Mouse (Mus musculus) embryonic facial prominence, embryonic 15.5 days (tissue): ENCODE measurements at regions not wholly inside any gene's neighbourhood (a gene's known extent, or its start where the extent isn't known, plus 50 kb on each side); places are given as distances from the start of the nearest gene placed in this dataset.

Source experiments
- ATAC-seq: fragments of 200-750 bp; cut with Nextera tagmentation; 2 replicates; pipeline ENCODE4 v1.8.0; 2017; ENCODE audit warnings: low read depth, moderate TSS enrichment; ENCODE audit not compliant: insufficient number of reproducible peaks, low FRiP score, low TSS enrichment
- H3K27ac ChIP-seq: fragments of 300-500 bp; sonication (generic); replicated peaks from 2 replicates; pipeline ENCODE4 v1.5.1; 2015; ENCODE audit warnings: mild to moderate bottlenecking, inconsistent platforms
- H3K27me3 ChIP-seq: fragments of 300-500 bp; sonication (generic); 2 replicates; pipeline ENCODE4 v1.6.1; 2015; ENCODE audit warnings: inconsistent platforms
- H3K36me3 ChIP-seq: fragments of 300-500 bp; sonication (generic); 2 replicates; pipeline ENCODE4 v1.6.1; 2015; ENCODE audit warnings: mild to moderate bottlenecking, inconsistent platforms
- H3K4me1 ChIP-seq: fragments of 300-500 bp; sonication (generic); 2 replicates; pipeline ENCODE4 v1.6.1; 2015; ENCODE audit warnings: inconsistent platforms
- H3K4me2 ChIP-seq: fragments of 300-500 bp; sonication (generic); replicated peaks from 2 replicates; pipeline ENCODE4 v1.6.1; 2015; ENCODE audit warnings: mild to moderate bottlenecking, inconsistent platforms
- H3K4me3 ChIP-seq: fragments of 300-500 bp; sonication (generic); replicated peaks from 2 replicates; pipeline ENCODE4 v1.5.1; 2015; ENCODE audit warnings: mild to moderate bottlenecking, inconsistent platforms
- H3K9ac ChIP-seq: fragments of 300-500 bp; sonication (generic); 2 replicates; pipeline ENCODE4 v1.6.1; 2015; ENCODE audit warnings: inconsistent platforms
- H3K9me3 ChIP-seq: fragments of 300-500 bp; sonication (generic); replicated peaks from 2 replicates; pipeline ENCODE4 v1.6.1; 2016; ENCODE audit warnings: inconsistent platforms
- WGBS: fragments of 180-500 bp; shearing (Covaris S2); methylation state at CpG from one replicate; pipeline ENCODE4 v1.1.7; 2015; 5-methylcytosine and 5-hydroxymethylcytosine counted together

DNA sequence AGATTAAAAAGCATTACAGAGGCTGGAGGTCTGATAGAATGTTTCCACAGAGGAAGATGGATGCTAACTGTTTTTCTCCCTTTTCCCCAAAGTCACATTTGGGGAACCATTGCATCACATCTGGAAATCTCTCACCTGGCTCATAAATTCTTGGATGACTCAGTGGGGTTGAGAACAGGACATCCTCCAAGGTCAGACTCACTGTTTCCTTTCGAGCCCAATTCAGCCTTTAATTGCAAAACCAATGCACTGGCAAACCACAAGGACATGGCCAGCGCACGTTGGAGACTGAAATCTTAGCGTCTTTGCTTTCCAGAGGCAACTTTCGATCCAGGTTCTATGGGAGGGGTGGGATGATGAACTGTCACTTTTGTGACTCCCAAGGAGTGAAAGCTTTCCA lies 184.5 kb upstream of the Trib2 start:
- no peak for ATAC-seq
- no peak overlapping the region for H3K4me3 ChIP-seq
- H3K4me1 ChIP-seq = no peaks in the 10 kb centered on the region
- no peak overlapping the region for H3K9ac ChIP-seq
- no peak overlapping the region for H3K27ac ChIP-seq
- H3K4me2 ChIP-seq = no peak overlapping the region
- no peaks in the 10 kb centered on the region for H3K27me3 ChIP-seq
- WGBS = 80% methylated on average over 5 of the region's 5 CpGs
- no peaks in the 10 kb centered on the region for H3K9me3 ChIP-seq
- H3K36me3 ChIP-seq = no peaks in the 10 kb centered on the region

DNA sequence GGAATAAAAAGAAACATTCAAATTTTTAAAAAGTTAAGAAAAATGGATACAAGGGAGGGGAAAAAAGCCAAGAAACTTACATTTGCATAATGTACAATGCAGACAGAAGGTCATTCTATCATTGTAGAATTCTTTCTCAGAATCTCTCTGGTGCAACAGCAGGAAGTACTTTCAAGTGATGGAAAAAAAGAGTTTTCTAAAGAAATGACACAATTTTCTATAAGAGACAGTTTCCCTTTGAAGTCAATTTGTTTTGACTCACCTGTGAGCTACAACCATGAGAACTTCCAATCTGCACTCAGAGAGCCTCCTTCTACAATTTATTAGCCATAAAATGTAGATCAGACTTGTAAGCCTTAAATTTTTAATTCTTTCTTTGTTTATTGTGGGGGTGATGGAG lies 181.6 kb upstream of the Trib2 start:
- H3K27ac ChIP-seq = no peak overlapping the region
- no peaks in the 10 kb centered on the region for H3K27me3 ChIP-seq
- no peak for ATAC-seq
- H3K36me3 ChIP-seq = no peaks in the 10 kb centered on the region
- H3K4me3 ChIP-seq = no peak overlapping the region
- H3K4me2 ChIP-seq = no peak overlapping the region
- H3K9me3 ChIP-seq = no peaks in the 10 kb centered on the region
- no peak overlapping the region for H3K9ac ChIP-seq
- no peaks in the 10 kb centered on the region for H3K4me1 ChIP-seq

DNA sequence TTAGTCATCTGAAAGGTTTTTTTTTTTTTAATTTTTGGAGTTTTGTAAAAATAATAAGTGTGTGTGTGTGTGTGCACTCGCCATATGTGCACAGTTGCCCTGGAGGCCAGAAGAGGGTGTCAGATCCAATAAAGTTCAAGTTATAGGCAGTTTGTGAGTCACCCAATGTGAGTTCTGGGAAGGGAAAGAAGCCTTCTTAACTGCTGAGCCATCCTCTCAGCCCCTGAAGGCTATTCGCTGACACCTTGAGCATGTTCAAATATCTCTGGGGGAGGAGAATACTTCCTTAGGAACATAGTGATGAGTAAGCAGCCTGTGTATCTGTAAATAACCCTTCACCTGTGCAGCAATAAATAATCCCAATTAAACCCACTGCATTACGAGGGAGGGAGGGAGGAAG lies 177.1 kb upstream of the Trib2 start:
- no peak for ATAC-seq
- H3K4me2 ChIP-seq = no peak overlapping the region
- WGBS = 71% methylated on average over 3 of the region's 3 CpGs
- H3K27me3 ChIP-seq = no peaks in the 10 kb centered on the region
- H3K4me1 ChIP-seq = no peaks in the 10 kb centered on the region
- H3K9me3 ChIP-seq = no peaks in the 10 kb centered on the region
- H3K27ac ChIP-seq = no peak overlapping the region
- no peak overlapping the region for H3K9ac ChIP-seq
- H3K4me3 ChIP-seq = no peak overlapping the region
- H3K36me3 ChIP-seq = no peaks in the 10 kb centered on the region

DNA sequence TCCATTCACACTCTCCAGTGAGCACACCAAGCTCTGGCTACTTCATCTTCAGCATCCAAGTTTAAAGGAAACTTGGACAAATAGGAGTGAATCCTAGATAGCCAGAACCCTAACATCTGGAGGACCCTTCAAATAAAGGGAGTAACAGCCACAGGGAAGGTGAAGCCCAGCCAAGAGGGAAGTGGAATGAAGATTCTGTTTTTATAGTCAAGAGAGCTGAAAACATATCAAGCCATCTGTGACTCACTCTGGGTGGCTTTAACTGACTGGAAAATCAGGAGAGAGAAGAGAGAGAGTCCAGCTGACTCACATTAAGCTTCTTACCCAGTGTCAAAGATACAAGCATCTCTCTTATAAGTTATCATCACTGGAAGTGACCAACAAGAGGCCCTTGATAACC lies 169.6 kb upstream of the Trib2 start:
- H3K9me3 ChIP-seq = no peaks in the 10 kb centered on the region
- peaks cover 12% of the 10 kb centered on the region; the same call in 1 of the 2 replicates for H3K4me1 ChIP-seq
- H3K27ac ChIP-seq = no peak overlapping the region
- no peaks in the 10 kb centered on the region for H3K36me3 ChIP-seq
- H3K4me2 ChIP-seq = no peak overlapping the region
- H3K27me3 ChIP-seq = no peaks in the 10 kb centered on the region
- H3K4me3 ChIP-seq = no peak overlapping the region
- no peak for ATAC-seq
- H3K9ac ChIP-seq = no peak overlapping the region

DNA sequence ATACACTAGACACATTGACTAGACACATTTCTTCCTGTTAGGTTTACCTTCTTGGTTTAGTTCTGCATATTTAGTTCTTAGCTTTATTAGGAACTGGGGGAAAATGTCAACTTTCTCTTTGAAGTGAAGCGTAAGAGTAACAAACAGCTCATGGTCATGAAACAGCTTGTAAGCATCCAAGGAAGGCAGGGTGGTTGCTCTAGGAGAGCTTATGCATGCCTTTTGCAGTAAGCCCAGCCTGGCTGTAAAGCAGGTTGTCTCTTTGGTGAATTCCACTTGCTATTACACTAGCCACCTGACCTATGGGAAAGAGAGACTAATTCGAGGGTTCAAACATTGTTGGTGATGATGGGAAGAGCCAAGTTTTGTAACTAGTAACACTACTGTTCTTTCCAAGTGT lies 168.9 kb upstream of the Trib2 start:
- H3K36me3 ChIP-seq = no peaks in the 10 kb centered on the region
- ATAC-seq = no peak
- no peaks in the 10 kb centered on the region for H3K27me3 ChIP-seq
- no peak overlapping the region for H3K4me2 ChIP-seq
- H3K27ac ChIP-seq = no peak overlapping the region
- H3K9me3 ChIP-seq = no peaks in the 10 kb centered on the region
- WGBS = 74% methylated on average over 2 of the region's 2 CpGs
- H3K9ac ChIP-seq = no peak overlapping the region
- H3K4me1 ChIP-seq = peaks cover 13% of the 10 kb centered on the region; the same call in 1 of the 2 replicates
- no peak overlapping the region for H3K4me3 ChIP-seq

DNA sequence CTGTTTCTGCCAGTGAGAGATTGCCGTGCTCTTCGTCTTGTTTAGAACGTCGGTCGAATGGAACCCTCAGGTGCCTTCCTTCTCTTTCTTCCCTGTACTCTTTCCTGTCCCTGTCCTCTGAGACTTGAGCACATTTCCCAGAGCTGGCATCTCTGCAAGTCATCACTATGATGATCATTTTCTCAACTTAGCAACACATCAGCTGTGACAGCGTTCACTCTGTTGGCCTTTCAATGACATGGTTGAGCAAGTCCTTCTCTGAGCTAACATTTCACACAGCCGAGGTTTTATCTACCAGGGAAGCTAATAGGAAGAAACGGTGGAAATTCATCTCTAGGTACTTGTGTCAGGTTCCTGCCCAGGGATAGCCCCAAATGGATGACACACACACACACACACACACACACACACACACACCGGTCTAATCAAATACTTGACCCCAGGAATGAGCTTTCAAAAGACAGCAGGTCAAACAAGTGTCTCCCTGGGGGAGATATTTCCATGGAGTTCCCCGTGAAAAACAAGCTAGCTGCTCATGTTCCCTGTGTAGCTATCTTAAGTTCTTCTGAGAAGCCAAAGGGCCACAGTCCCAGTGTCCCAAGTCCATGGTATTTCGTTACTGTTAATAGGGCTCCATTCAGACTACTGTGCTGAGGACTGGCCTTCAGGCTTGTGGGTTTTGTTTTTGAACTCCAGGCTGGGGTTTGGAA lies 167.0 kb upstream of the Trib2 start:
- H3K27me3 ChIP-seq = no peaks in the 10 kb centered on the region
- no peaks in the 10 kb centered on the region for H3K9me3 ChIP-seq
- no peak for ATAC-seq
- H3K9ac ChIP-seq = no peak overlapping the region
- no peak overlapping the region for H3K4me3 ChIP-seq
- H3K27ac ChIP-seq = no peak overlapping the region
- WGBS = 78% methylated on average over 11 of the region's 11 CpGs
- H3K4me1 ChIP-seq = peaks cover 13% of the 10 kb centered on the region; the same call in 1 of the 2 replicates
- H3K4me2 ChIP-seq = no peak overlapping the region
- H3K36me3 ChIP-seq = no peaks in the 10 kb centered on the region

DNA sequence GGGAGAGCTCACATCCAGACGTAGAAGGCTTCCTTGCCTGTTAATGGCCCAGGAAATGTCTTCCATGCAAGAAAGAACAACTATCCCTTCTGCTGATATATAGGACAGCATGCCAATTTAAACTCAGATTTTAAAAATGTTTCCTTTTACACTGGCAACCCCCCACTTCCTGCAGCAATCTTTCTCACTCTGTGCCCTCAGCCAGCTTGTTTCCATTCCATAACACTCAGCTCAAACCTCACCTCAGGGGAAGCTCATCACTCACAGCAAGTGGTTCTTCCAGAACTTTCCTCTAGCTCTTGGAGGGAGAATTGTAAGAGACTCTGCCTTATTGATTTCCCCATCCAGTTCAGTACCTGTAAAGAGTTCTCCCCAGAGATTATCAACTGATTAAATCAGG lies 165.0 kb upstream of the Trib2 start:
- Histone ChIP-seq H3K4me2 (no peak overlapping the region), H3K9me3 (no peaks in the 10 kb centered on the region), H3K27ac (no peak overlapping the region), H3K27me3 (no peaks in the 10 kb centered on the region), H3K36me3 (no peaks in the 10 kb centered on the region), H3K9ac (no peak overlapping the region), H3K4me3 (no peak overlapping the region), H3K4me1 (peaks cover 13% of the 10 kb centered on the region; the same call in 1 of the 2 replicates)
- WGBS = 24% methylated on average over 1 of the region's 1 CpGs
- ATAC-seq = no peak

DNA sequence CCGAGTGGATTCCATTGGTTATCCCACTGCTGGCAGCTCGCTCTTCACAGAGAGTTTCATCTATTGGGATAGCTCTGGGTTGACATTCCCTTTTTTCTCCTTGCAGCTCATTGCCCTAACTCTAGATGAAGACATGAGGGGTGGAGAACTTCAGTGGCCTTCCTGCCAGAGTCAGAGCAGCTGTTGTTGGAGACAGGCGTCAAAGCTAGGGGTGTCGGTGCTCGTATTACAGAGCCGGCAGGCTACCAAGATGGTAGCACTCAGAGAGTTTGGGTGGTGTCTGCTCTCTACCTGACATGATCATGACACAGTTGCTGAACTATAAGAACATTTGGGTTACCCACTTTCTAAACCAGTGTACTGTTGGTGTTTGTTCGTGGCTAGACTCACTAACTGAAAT lies 162.5 kb upstream of the Trib2 start:
- Histone ChIP-seq H3K4me1 (peaks cover 13% of the 10 kb centered on the region; the same call in 1 of the 2 replicates), H3K36me3 (no peaks in the 10 kb centered on the region), H3K27me3 (no peaks in the 10 kb centered on the region), H3K27ac (no peak overlapping the region), H3K9ac (no peak overlapping the region), H3K4me2 (no peak overlapping the region), H3K9me3 (no peaks in the 10 kb centered on the region), H3K4me3 (no peak overlapping the region)
- WGBS = 84% methylated on average over 7 of the region's 7 CpGs
- no peak for ATAC-seq

DNA sequence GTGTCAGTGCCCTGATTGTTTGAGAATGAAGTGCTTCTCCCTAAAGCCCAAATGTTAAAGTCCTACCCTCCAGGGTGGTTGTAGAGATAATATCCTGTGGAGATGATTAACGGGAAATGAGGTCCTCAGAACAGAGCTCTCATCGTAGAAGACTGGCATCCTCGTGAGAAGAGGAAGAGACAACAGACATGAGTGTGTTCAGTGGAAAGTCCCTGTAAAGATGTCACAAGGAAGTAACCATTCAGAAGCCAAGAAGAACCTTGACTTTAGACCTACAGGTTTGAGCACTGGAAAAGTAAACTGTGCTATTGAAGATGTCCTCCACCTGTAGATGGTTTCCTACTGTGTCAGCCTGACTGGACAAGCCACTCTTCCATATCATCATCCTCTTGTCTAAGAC lies 155.1 kb upstream of the Trib2 start:
- H3K4me2 ChIP-seq = no peak overlapping the region
- ATAC-seq = no peak
- WGBS = 87% methylated on average over 3 of the region's 3 CpGs
- no peaks in the 10 kb centered on the region for H3K36me3 ChIP-seq
- no peaks in the 10 kb centered on the region for H3K27me3 ChIP-seq
- no peak overlapping the region for H3K4me3 ChIP-seq
- H3K9me3 ChIP-seq = no peaks in the 10 kb centered on the region
- no peak overlapping the region for H3K9ac ChIP-seq
- no peak overlapping the region for H3K27ac ChIP-seq
- no peaks in the 10 kb centered on the region for H3K4me1 ChIP-seq

DNA sequence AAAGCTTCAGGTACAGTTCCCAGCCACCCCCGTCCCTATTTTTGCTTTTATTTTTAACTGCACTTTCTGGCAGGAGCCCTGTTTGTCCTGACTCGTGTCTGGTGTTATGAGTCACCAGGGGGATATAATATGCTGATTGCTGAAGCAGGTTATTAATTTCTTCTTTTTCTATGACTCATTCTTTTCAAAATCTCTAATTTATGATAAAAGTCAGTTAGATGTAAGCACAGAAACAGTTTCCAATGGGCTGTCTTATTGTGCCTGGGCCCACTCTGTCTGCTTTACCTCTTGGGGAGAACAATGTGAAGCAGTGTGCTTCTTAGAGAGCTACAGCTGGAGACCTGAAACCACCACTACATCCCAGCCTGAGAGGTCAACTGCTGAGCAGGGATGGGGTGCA lies 153.5 kb upstream of the Trib2 start:
- H3K27me3 ChIP-seq = no peaks in the 10 kb centered on the region
- no peak overlapping the region for H3K4me2 ChIP-seq
- no peaks in the 10 kb centered on the region for H3K36me3 ChIP-seq
- no peaks in the 10 kb centered on the region for H3K9me3 ChIP-seq
- H3K27ac ChIP-seq = no peak overlapping the region
- WGBS = 60% methylated on average over 2 of the region's 2 CpGs
- H3K4me3 ChIP-seq = no peak overlapping the region
- ATAC-seq = no peak
- no peak overlapping the region for H3K9ac ChIP-seq
- no peaks in the 10 kb centered on the region for H3K4me1 ChIP-seq

DNA sequence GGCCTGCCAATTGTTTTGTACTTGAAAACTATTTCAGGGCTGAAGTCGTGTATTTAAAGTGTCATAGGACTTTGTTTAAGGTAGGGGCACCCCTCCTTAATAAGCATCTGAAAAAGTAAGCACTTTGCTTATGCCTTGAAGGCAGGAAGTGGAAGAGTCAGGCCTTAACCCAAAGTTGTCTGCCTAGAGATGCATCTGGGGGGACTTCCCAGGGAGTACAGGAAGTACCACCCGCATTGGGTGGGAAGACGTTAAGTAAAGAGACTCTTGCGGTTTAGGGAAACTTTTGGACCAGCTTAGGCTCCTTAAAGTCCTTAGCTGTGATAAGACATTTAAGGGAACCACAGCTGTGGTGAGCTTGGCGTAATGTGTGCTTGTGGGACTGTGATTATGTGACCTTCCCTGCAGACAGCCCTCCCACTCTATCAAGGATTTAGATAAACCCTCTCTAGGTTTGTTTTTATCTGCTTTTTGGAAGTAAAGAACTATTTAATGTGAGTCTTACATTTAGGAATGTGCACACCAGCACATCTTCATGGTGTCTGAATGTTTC lies 150.9 kb upstream of the Trib2 start:
- Histone ChIP-seq H3K27me3 (no peaks in the 10 kb centered on the region), H3K27ac (no peak overlapping the region), H3K4me1 (no peaks in the 10 kb centered on the region), H3K4me2 (no peak overlapping the region), H3K9me3 (no peaks in the 10 kb centered on the region), H3K9ac (no peak overlapping the region), H3K36me3 (no peaks in the 10 kb centered on the region), H3K4me3 (no peak overlapping the region)
- ATAC-seq = no peak
- WGBS = 51% methylated on average over 5 of the region's 5 CpGs

DNA sequence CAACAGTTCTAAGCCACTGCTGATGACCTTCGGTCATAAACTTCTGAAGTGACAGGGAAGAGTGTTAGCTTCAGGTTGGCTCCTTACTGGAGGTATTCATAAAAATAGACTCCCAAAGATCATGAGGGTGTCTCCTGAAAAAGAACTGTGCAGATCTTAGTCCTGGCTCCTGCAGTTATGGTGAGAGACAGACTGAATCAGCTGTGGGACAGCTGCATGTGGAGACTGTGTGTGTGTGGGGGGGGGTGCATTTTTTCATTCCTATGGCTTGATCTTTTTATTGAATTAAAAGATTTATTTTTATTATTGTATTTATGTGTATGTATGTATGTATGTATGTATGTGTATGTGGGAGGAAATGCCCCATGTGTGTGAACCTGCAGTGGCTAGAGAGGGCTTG lies 149.9 kb upstream of the Trib2 start:
- no peaks in the 10 kb centered on the region for H3K9me3 ChIP-seq
- no peak for ATAC-seq
- 95% methylated on average over 1 of the region's 1 CpGs for WGBS

More for the DNA sequence above, 149.9 kb upstream of the Trib2 start:
- Histone ChIP-seq H3K9ac (no peak overlapping the region), H3K36me3 (no peaks in the 10 kb centered on the region), H3K27ac (no peak overlapping the region), H3K27me3 (no peaks in the 10 kb centered on the region), H3K4me2 (no peak overlapping the region), H3K4me1 (no peaks in the 10 kb centered on the region), H3K4me3 (no peak overlapping the region)
